15 mouse cellular contexts compared by ENCODE assay signal in the genomic region with DNA sequence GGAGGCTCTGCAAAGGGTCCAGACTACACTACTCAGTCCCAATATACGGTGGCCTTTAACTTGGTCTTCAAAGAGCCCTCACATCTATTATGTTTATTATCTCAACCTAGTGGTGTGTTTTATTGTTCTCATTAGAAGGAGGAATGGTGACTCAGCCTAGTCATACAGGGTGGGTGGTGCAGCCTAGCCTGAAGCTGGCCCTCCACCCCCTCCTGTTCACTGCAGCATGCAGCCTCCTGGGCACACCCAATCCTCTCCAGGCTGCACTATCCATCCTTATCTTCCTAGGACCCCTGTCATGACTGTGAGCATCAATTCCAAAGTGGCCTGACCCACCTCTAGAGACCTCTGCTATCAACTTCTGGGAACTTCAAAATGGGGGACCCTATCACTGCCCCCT. TPM values are rescaled to one million over a fixed set of nuclear protein-coding genes. Genes with fewer than 3 reads are reported as not detected.
DNase-seq lines count a peak whose midpoint lies in the region; ATAC-seq and TF ChIP-seq lines count a peak whose summit lies in the region.
"Had no signal": no experiment of that assay in that cellular context is flagged by ENCODE, and none has a peak within 500 bp of the region (broad histone marks: within the 10 kb centered on the region; RNA-seq: fewer than 3 reads in every experiment).

No protein-coding gene starts in this region.

- WGBS in kidney, embryonic 14.5 days = 13% methylated on average over 1 of the region's 1 CpGs
- WGBS in midbrain, embryonic 14.5 days = 96% methylated on average over 1 of the region's 1 CpGs
- WGBS in midbrain, embryonic 15.5 days = 61% methylated on average over 1 of the region's 1 CpGs
- 9% methylated on average over 1 of the region's 1 CpGs for WGBS in intestine, postnatal 0 days
- WGBS in stomach, embryonic 16.5 days = 46% methylated on average over 1 of the region's 1 CpGs

- no peaks in the 10 kb centered on the region for H3K27me3 ChIP-seq in kidney, embryonic 14.5 days (ENCODE audit: control insufficient read depth, insufficient read depth, low read length)
- no peaks in the 10 kb centered on the region for H3K27me3 ChIP-seq in midbrain, embryonic 14.5 days (ENCODE audit: control insufficient read depth, insufficient read depth, low read length)
- no peaks in the 10 kb centered on the region for H3K27me3 ChIP-seq in midbrain, embryonic 15.5 days (replicated peaks)
- H3K27me3 ChIP-seq in intestine, postnatal 0 days (replicated peaks; ENCODE audit: control insufficient read depth, insufficient read depth, low read length) = no peaks in the 10 kb centered on the region
- H3K27me3 ChIP-seq in stomach, embryonic 16.5 days (ENCODE audit: control insufficient read depth, insufficient read depth, low read length) = no peaks in the 10 kb centered on the region
- H3K27me3 ChIP-seq: forebrain, embryonic 13.5 days had no signal

- H3K4me2 ChIP-seq in kidney, embryonic 14.5 days (replicated peaks; ENCODE audit: low read depth, low read length) = no peak overlapping the region
- H3K4me2 ChIP-seq in midbrain, embryonic 14.5 days (ENCODE audit: low read length) = no peak overlapping the region
- no peak overlapping the region for H3K4me2 ChIP-seq in midbrain, embryonic 15.5 days
- H3K4me2 ChIP-seq in intestine, postnatal 0 days (replicated peaks; ENCODE audit: low read depth) = no peak overlapping the region
- H3K4me2 ChIP-seq in stomach, embryonic 16.5 days (ENCODE audit: low read depth, low read length) = no peak overlapping the region
- H3K4me2 ChIP-seq: forebrain, embryonic 13.5 days had no signal

- peak; percentile 60 for ATAC-seq in kidney, embryonic 14.5 days (ENCODE audit: low FRiP score, low TSS enrichment)
- ATAC-seq in midbrain, embryonic 14.5 days (ENCODE audit: low FRiP score, low TSS enrichment) = 0 out of 2 replicates have a peak, but pooled peaks have one; percentile 17
- ATAC-seq in midbrain, embryonic 15.5 days (replicated peaks) = no peak
- ATAC-seq in intestine, postnatal 0 days = 0 out of 2 replicates have a peak, but pooled peaks have one; percentile 41
- peak; percentile 45; the same call in 1 of the 2 replicates for ATAC-seq in stomach, embryonic 16.5 days (ENCODE audit: insufficient read depth, low FRiP score)
- ATAC-seq in cerebellum, adult (ENCODE audit: insufficient number of reproducible peaks, low FRiP score, low TSS enrichment) = no peak
- ATAC-seq: forebrain, embryonic 13.5 days had no signal

- peaks cover 75% of the 10 kb centered on the region for H3K4me1 ChIP-seq in kidney, embryonic 14.5 days (ENCODE audit: control insufficient read depth, insufficient read depth, low read length)
- H3K4me1 ChIP-seq in midbrain, embryonic 14.5 days (ENCODE audit: control insufficient read depth, insufficient read depth, low read length) = peaks cover 8% of the 10 kb centered on the region; the same call in 1 of the 2 replicates
- H3K4me1 ChIP-seq in midbrain, embryonic 15.5 days = 0 out of 2 replicates have a peak, but pooled peaks cover 8% of the 10 kb centered on the region
- peaks cover 15% of the 10 kb centered on the region for H3K4me1 ChIP-seq in intestine, postnatal 0 days (replicated peaks; ENCODE audit: control insufficient read depth, insufficient read depth, low read length)
- peaks cover 79% of the 10 kb centered on the region for H3K4me1 ChIP-seq in stomach, embryonic 16.5 days (ENCODE audit: control insufficient read depth, insufficient read depth, low read length)

- no peak overlapping the region for H3K9ac ChIP-seq in kidney, embryonic 14.5 days (ENCODE audit: low read depth, low read length)
- no peak overlapping the region for H3K9ac ChIP-seq in midbrain, embryonic 14.5 days (replicated peaks; ENCODE audit: low read length)
- H3K9ac ChIP-seq in midbrain, embryonic 15.5 days = no peak overlapping the region
- no peak overlapping the region for H3K9ac ChIP-seq in intestine, postnatal 0 days (ENCODE audit: low read depth, low read length)
- 0 out of 2 replicates have a peak overlapping the region, but pooled peaks have one; percentile 3 for H3K9ac ChIP-seq in stomach, embryonic 16.5 days (ENCODE audit: low read length)
- H3K9ac ChIP-seq: forebrain, embryonic 13.5 days; liver, embryonic 14.5 days had no signal

- peak overlapping the region; percentile 89; the same call in 1 of the 2 replicates for H3K27ac ChIP-seq in kidney, embryonic 14.5 days (ENCODE audit: low read depth, low read length)
- no peak overlapping the region for H3K27ac ChIP-seq in midbrain, embryonic 14.5 days (replicated peaks; ENCODE audit: low read depth, low read length)
- H3K27ac ChIP-seq in midbrain, embryonic 15.5 days = no peak overlapping the region
- H3K27ac ChIP-seq in intestine, postnatal 0 days (ENCODE audit: low read depth, low read length) = no peak overlapping the region
- peak overlapping the region; percentile 89 for H3K27ac ChIP-seq in stomach, embryonic 16.5 days (ENCODE audit: low read length)
- H3K27ac ChIP-seq: forebrain, embryonic 13.5 days; liver, embryonic 14.5 days had no signal

- no peaks in the 10 kb centered on the region for H3K36me3 ChIP-seq in kidney, embryonic 14.5 days (ENCODE audit: control insufficient read depth, insufficient read depth, low read length)
- H3K36me3 ChIP-seq in midbrain, embryonic 14.5 days (ENCODE audit: control insufficient read depth, insufficient read depth, low read length) = no peaks in the 10 kb centered on the region
- no peaks in the 10 kb centered on the region for H3K36me3 ChIP-seq in midbrain, embryonic 15.5 days (replicated peaks)
- H3K36me3 ChIP-seq in intestine, postnatal 0 days (ENCODE audit: control insufficient read depth, insufficient read depth) = no peaks in the 10 kb centered on the region; the same call in 1 of the 2 replicates
- no peaks in the 10 kb centered on the region for H3K36me3 ChIP-seq in stomach, embryonic 16.5 days (ENCODE audit: control insufficient read depth, insufficient read depth, low read length)

- DNase-seq in kidney, adult 8-10 months = no peak
- DNase-seq in midbrain, embryonic 14.5 days = no peak
- no peak for DNase-seq in urinary bladder, postnatal 25 days (ENCODE audit: low spot score)
- DNase-seq: cerebellum, adult 8-10 months; embryo, embryonic 11 days; gastrocnemius, postnatal 25 days; kidney, postnatal 36 days; thymus, adult 2 months had no signal

- H3K9me3 ChIP-seq in kidney, embryonic 14.5 days (ENCODE audit: control insufficient read depth, low read length) = no peaks in the 10 kb centered on the region
- H3K9me3 ChIP-seq in midbrain, embryonic 14.5 days (ENCODE audit: control insufficient read depth, low read length) = no peaks in the 10 kb centered on the region
- H3K9me3 ChIP-seq in midbrain, embryonic 15.5 days = no peaks in the 10 kb centered on the region
- no peaks in the 10 kb centered on the region for H3K9me3 ChIP-seq in intestine, postnatal 0 days (ENCODE audit: control insufficient read depth)
- no peaks in the 10 kb centered on the region for H3K9me3 ChIP-seq in stomach, embryonic 16.5 days (replicated peaks; ENCODE audit: control insufficient read depth, low read length)
- H3K9me3 ChIP-seq: forebrain, embryonic 13.5 days had no signal

- TF ChIP-seq CTCF in intestine, postnatal 0 days (IDR thresholded peaks at IDR 0.05; ENCODE audit: low read depth) = no peak

- H3K4me3 ChIP-seq in kidney, embryonic 14.5 days (ENCODE audit: low read length) = no peak overlapping the region
- H3K4me3 ChIP-seq in midbrain, embryonic 14.5 days (replicated peaks; ENCODE audit: low read depth, low read length) = no peak overlapping the region
- no peak overlapping the region for H3K4me3 ChIP-seq in midbrain, embryonic 15.5 days
- H3K4me3 ChIP-seq in intestine, postnatal 0 days (ENCODE audit: low read depth, low read length) = no peak overlapping the region
- H3K4me3 ChIP-seq in stomach, embryonic 16.5 days (replicated peaks; ENCODE audit: low read length) = no peak overlapping the region
- H3K4me3 ChIP-seq: forebrain, embryonic 13.5 days had no signal

RNA-seq across cellular contexts. Expression of a gene that starts 16.8 kb away (rescaled TPM):
- 11.3 and 12.9 TPM in 2 replicates for polyA plus RNA-seq in kidney, embryonic 14.5 days (2014; fragmentation: Nextera tagmentation; extraction: Ambion mirVana)
- polyA plus RNA-seq in midbrain, embryonic 14.5 days (2014; fragmentation: Nextera tagmentation; extraction: Ambion mirVana) = 19.9 and 27.1 TPM in 2 replicates
- 33.6 and 34.3 TPM in 2 replicates for polyA plus RNA-seq in midbrain, embryonic 15.5 days (2015; fragmentation: Nextera tagmentation; extraction: Ambion mirVana)
- polyA plus RNA-seq in intestine, postnatal 0 days (2015; fragmentation: Nextera tagmentation; extraction: Ambion mirVana) = 17.5 and 20.2 TPM in 2 replicates
- polyA plus RNA-seq in stomach, embryonic 16.5 days (2015; fragmentation: Nextera tagmentation; extraction: Ambion mirVana) = 13.2 and 13.4 TPM in 2 replicates

Comparison
In these comparisons a context has a peak if more than half of its experiments do, and no peak if none do; other contexts are left out.
1. ATAC-seq: peak in kidney, embryonic 14.5 days (single experiment), midbrain, embryonic 14.5 days (single experiment), intestine, postnatal 0 days (single experiment) and stomach, embryonic 16.5 days (single experiment); none in midbrain, embryonic 15.5 days (single experiment) and cerebellum, adult (single experiment).
2. H3K27ac ChIP-seq: peak in kidney, embryonic 14.5 days (single experiment) and stomach, embryonic 16.5 days (single experiment); none in midbrain, embryonic 14.5 days (single experiment), midbrain, embryonic 15.5 days (single experiment) and intestine, postnatal 0 days (single experiment).